Mouse (Mus musculus): ENCODE results near the gene Purb.
"Not testable (repeated sequence)": the region's sequence is repeated elsewhere in the genome, so short reads cannot be mapped to it uniquely, and the experiment has no call there.

Purb gene

GRCm38 (mm10) chr11:6445441-6445840, 30.3 kb downstream of the Purb start:
- no peak for DNase-seq (ENCODE audit: extremely low spot score, low read depth, low spot score)

- peak; percentile 95 for DNase-seq (ENCODE audit: extremely low spot score, low read depth, low spot score)
Observed at GRCm38 (mm10) chr11:6444077-6444853, 31.5 kb downstream of the Purb start, which contains the start of gene H2afv. TSS of gene H2afv (minus strand) at chr11:6444443.

- no peak for DNase-seq (ENCODE audit: extremely low spot score, low read depth, low spot score)
Observed at GRCm38 (mm10) chr11:6443727-6444076, 32.0 kb downstream of the Purb start.

GRCm38 (mm10) chr11:6443102-6443501, 32.6 kb downstream of the Purb start:
- no peak for DNase-seq (ENCODE audit: extremely low spot score, low read depth, low spot score)

- no peak for DNase-seq (ENCODE audit: extremely low spot score, low read depth, low spot score)
Observed at GRCm38 (mm10) chr11:6442566-6442965, 33.2 kb downstream of the Purb start.

- DNase-seq (ENCODE audit: extremely low spot score, low read depth, low spot score), result no peak
Observed at GRCm38 (mm10) chr11:6440171-6440570, 35.5 kb downstream of the Purb start.

- DNase-seq (ENCODE audit: extremely low spot score, low read depth, low spot score), result no peak
Observed at GRCm38 (mm10) chr11:6437667-6438066, 38.0 kb downstream of the Purb start.

- DNase-seq (ENCODE audit: extremely low spot score, low read depth, low spot score), result no peak
Observed at GRCm38 (mm10) chr11:6436442-6436841, 39.3 kb downstream of the Purb start.

GRCm38 (mm10) chr11:6430186-6430585, 45.5 kb downstream of the Purb start:
- no peak for DNase-seq (ENCODE audit: extremely low spot score, low read depth, low spot score)

- no peak for DNase-seq (ENCODE audit: extremely low spot score, low read depth, low spot score)
Observed at GRCm38 (mm10) chr11:6420722-6421350, 54.9 kb downstream of the Purb start.

GRCm38 (mm10) chr11:6420283-6420703, 55.4 kb downstream of the Purb start:
- no peak for DNase-seq (ENCODE audit: extremely low spot score, low read depth, low spot score)

GRCm38 (mm10) chr11:6419156-6419555, 56.6 kb downstream of the Purb start:
- not testable (repeated sequence) for DNase-seq (ENCODE audit: extremely low spot score, low read depth, low spot score)

- no peak for DNase-seq (ENCODE audit: extremely low spot score, low read depth, low spot score)
Observed at GRCm38 (mm10) chr11:6418751-6419150, 57.0 kb downstream of the Purb start.
